Mouse (Mus musculus) naive thymus-derived CD4-positive, alpha-beta T cell, adult 2 months (primary cell): ENCODE measurements around the gene Olfr315.
"Not testable (repeated sequence)": the region's sequence is repeated elsewhere in the genome, so short reads cannot be mapped to it uniquely, and the experiment has no call there.

Experiments used
- DNase-seq: peaks from one replicate; pipeline ENCODE4 v3.0.0-alpha.2; 2011; ENCODE audit warnings: low read depth

The Olfr315 gene

DNA sequence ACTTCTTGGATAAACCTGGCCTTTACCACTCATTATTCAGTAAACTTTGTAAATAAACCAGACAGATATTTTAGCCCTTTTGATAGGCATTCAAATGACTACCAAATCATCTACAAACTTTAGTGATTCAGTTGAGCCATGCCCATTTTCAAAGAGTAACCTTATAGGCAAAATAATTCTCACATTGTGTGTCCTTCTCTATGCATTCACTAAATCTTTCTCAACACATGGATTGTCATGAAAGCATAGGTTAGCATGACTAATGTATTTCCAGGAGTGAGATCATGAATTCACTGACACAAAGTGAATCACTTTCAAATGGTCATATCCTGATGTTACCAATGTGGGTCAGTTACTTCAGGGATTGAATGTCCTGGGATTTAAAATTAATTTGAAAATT, at the start of gene Olfr315:
Gene Olfr315, plus strand, starts transcription at position 301 of the 400 bp plus-strand sequence.
- DNase-seq, result no peak

DNA sequence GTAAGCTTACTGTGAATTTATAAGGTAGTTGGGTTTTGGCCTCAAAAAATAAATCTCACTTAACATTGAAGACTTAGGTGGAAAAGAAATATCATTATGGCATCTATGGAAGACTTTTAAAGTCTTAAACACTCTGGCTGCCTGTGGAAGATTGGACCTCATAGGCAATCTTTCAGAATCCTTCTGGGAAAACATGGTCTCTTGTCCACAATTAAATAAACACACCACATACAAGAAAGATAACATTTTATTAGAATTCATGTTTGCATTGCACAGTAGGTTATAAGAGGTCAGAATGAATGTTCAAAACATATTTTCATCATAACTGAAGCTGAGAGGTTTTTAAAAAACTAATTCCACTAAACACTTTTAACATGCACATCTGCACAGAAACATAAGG, 49.1 kb upstream of the Olfr315 start, which contains the start of gene Olfr318:
Gene Olfr318, minus strand, starts transcription at position 101 of the 400 bp plus-strand sequence.
- DNase-seq, result no peak

DNA sequence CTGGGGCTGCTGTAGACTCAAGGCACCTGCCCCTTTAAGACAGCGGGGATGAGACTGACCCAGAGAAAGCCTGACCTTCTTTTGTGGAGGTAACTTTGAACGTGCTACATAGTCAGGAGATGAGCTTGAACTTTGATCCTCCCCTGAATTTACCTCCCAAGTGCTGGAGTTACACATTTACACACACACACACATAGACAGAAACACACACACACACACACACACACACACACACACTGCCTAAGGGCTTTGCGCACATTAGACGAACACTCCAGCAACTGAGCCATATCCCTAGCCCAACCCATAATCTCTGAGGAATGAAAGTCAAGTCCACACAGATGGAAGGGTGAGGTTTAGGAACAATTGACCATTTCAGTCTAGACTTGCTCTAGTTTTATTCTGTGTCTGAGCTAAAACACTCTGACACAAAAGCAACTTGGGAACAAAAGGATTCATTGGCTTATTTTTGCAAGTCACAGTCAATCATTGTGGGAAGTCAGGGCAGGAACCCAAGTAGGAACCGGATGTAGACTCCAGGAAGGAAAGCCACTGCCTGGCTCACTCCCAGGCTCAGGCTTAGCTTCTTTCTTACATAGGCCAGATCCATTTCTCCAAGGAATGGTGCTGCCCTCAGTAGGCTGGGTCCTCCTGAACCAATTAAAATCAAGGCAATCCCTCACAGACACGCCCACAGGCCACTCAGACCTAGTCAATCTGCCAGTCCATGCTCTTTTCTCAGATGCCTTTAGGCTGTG, 44.9 kb upstream of the Olfr315 start:
- not testable (repeated sequence) for DNase-seq

DNA sequence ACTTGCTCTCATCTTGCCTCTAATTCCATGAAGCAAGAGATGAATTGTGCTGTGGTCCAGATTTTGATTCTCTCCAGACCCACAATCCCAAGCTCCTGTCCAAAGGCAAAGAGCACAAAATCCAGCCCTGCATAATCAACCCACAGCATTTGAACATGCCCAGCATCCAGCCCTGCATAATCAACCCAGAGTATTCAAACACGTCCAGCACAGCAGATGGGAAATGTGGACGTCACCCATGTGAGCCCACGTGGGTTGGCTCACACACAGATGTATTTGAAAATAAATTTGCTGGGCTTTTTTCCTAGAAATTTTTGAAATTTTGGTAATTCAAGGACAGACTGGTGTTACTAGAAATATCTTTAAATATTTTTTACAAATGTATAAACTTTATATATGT, 39.6 kb upstream of the Olfr315 start:
- no peak for DNase-seq

DNA sequence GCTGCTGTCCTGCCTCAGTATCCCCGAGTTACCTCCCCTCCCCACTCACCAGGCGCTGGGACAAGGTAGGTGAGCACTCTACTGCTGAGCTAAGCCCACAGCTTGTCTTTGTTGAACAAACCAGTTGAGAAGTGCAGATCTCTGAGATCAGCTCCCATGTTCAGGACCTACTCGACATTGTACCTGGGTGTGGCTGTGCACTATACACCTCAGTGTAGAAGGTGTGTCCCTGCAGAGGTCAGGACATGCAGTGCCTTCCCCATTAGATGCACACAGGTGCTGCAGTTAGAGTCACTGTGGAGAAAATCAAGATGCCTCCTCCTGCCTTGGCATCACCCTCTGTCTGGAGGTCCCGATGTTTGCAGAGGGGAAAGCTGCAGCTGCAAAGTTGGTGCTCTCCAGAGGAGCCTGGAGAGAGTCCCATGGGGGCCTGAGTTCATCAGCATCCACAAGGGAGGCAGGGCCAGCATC, 34.2 kb upstream of the Olfr315 start, which contains the start of gene Olfr317:
Gene Olfr317, minus strand, starts transcription at position 421 of the 471 bp plus-strand sequence.
- DNase-seq, result no peak

DNA sequence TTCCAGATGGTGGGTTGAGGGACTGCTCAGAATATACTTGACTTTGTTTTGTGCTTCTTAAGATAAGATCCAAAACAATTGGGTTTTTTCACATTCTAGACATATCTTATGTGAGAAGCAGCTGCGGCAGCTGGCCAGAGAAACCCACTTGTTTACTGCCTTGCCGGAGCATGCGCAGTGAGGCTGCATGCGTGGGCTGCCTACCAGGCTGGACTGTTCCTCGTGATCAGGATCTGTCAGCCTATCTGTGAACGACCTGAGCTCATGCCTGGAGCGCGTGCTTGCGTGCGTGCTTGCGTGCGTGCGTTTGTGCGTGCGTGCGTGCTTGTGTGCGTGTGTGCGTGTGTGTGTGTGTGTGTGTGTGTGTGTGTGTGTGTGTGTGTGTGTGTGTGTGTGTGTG, 21.9 kb upstream of the Olfr315 start:
- DNase-seq, result not testable (repeated sequence)

DNA sequence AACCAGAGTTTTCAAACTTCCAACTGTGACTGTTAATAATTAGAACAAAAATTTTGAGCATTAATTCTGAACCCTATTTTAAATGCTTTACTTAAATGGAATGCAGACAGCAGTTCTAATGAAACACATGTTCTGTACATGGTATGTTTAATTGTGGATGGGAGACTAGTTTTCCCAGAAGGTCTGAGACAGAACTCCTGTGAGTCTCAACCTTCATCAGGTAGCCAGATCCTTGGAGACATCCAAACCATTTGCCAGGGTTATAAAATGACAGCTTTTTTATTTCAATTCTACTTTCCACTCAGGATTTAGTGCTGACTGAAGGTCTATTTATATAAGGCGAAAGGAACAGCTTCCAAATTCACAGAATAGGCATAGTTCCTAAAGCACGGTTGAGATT, 20.6 kb upstream of the Olfr315 start, which contains the start of gene Olfr316:
Gene Olfr316, plus strand, starts transcription at position 301 of the 400 bp plus-strand sequence.
- no peak for DNase-seq

DNA sequence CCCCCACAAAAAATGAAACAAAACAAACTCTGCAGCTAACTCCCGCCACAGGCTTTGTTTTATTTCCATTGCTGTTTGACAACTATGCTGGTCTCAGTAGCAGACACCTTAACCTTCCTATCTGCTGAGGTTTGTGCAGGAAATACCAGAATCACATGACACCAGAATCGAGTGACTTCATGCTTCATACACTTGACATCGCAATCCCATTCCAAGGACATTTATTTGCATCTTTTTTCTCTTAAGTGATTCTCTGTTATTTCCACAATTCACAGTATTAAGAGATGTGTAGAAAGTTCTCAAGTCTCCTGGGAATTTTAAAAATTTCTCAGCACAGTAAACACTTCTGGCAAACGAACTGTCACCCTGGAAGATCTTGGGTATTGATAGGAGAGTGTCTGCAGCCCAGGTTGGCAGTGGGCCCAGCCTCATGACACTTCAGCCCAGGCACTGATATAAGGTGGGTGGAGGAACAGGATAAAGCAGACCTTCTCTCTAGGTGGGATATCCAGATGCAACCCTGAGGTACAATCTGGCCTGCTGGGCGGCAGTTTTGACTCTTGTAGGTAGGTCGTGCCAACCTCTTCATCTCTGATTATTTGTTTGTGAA, 9.6 kb downstream of the Olfr315 start, which contains the start of gene Olfr314:
Gene Olfr314, plus strand, starts transcription at position 473 of the 610 bp plus-strand sequence.
- DNase-seq, result no peak

DNA sequence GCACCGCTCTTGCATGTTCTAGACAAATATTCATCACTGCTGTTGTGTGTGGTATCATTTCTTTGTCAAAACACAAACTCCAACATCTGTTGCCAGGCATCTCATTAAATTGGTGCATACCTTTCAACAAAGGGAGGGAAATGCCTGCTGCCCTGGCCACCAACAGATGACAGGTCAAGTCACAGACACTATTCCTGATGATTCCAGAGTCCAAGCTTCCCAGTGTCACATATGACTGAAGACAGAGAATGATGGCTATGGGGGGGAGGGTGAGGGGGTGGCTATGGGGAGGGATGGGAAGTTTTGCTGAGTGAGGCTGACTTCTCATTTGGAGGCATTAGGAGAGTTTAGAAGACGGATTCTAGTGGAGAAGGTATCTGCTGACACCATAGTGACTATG, 11.2 kb downstream of the Olfr315 start:
- no peak for DNase-seq

DNA sequence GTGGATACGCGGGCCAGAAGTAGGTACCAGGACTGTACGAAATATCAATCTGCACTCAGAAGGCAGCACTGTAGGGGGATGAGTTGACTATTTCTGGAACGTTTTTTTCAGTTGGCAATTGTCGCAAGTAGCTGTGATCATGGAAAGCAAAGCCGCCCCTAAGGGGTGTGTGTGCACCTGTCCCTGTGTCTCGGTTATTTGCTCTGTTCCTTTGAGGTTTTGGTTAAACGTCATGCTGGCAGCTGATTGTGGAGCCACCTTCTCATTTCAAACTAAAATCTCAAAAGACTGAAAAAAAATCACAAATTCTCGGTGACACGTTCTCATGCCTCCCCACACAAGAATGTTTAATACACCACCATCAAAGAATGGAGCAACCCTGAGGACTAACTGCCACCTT, 14.7 kb downstream of the Olfr315 start:
- DNase-seq, result peak; percentile 59

DNA sequence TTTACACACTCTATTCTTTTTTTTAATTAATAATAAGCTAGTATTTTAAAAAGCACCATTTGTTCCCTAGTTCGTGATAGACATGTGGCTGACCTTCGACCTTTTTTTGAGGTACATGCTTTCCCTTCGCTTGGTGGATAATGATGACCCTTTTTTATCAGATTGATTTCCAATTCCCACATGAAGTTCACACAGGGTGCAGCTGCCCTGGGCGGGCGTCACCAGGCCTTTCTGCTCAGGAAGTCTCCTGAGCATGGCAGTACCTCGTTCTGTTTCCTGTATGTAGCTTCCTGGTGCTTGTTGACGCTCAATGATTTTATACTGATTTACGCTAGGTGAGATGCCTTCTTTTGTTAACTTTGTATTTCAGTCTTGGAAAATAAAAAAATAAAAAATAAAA, 15.4 kb downstream of the Olfr315 start:
- DNase-seq, result peak; percentile 54

DNA sequence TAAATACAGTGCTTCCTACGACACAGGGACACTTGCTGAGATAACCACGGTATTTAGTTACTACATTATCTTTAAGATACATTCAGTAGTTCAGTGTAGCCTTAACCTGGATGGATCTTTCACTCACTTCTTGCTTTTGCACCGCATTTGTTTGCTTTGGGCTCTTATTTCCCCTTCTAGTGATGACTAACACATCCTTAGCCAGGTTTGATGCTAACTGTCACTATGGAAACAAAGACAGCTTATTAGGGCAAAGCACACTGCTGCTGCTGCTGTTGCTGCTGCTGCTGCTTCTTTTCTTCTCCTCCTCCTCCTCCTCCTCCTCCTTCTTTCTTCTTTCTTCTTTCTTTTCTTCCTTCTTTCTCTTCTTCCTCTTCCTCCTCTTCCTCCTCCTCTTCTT, 16.5 kb downstream of the Olfr315 start:
- DNase-seq, result peak; percentile 30

DNA sequence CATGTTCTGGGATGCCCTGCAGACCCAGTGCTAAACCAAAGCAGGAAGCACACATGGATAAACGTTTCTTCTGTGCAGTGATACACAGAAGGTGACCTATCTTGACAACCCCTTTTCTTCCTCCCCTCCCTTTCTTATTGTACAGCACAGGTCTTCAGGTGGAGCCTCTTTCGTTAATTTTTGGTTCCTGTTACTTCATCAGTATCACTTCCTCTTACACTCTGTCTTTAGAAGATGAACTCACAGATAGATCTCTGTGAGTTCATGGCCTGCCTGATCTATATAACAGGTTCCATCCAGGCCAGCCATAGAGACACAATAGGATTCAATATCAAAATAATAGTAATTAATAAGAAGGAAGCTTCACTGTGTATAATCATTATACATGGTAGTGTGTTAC, 17.1 kb downstream of the Olfr315 start:
- no peak for DNase-seq

DNA sequence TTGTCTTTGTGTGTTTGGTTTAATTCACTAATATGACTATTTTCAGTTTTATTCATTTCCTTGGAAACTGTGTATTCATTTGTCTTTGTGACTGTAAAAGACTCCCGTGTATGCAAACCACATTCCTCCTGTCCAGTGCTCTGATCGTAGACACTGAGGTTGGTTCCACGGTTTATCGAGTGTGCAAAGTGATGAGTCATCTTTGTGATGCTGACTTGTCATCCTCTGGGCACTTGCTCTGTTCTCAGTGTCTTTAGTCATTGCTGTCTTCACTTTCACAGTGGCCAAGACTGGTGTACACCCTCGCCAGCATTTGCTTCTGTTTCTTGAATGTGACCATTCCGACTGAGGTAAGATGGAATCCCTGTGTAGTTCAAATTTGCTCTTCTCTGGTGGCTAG, 17.7 kb downstream of the Olfr315 start:
- no peak for DNase-seq

DNA sequence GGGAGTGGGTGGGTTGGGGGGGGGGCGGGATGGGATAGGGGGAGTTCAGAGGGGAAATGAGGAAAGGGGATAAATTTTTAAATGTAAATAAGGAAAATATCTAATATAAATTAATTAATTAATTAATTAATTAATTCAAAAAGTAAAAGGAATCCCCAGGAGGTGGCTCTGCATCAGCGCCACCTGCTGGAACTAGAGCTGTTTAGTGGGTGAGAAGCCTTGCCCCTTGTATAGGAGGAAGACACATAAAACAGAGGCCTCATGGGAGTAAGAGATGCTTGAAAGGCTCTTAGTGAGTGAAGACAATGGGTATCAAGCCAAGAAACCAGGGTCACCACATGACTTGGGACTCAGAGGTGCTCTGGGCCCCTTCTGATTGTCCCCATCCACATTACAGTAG, 22.9 kb downstream of the Olfr315 start:
- DNase-seq, result no peak

DNA sequence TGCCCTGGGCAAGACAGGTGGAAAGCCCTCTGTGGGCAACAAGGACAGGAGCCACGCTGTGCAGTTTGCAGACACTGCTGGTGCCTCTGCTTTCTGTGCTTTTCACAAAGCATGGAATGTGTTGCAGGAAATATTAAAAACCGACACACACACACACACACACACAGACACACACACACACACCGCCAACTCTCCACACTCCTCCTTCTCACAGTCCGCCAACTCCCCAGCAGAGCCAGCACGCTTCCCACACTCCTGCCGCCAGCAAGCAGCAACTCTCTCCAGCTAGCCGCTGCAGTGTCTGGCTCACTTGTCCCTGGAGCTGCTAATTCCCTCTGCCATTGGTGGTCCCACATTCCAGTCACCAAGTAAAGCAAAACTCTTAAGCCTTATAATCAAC, 23.9 kb downstream of the Olfr315 start:
- no peak for DNase-seq

DNA sequence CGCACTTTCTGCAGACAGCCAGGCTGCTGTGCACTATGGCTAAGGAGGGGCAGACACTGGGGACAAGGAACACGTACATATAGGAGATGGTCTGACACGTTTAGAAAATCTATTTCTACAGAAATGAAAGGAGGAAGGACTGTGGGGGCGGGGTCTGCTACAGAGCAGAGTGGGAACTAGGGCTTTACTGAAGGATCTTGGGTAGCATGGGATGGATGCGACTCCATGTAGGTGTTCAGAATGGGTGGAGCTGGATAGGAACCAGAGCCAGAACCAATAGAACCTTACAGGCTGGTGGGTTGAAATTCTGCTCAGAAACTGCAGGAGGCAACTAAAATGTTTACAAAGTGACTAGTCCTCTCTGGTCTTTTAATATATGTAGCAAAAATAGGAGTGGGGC, 26.8 kb downstream of the Olfr315 start:
- DNase-seq, result no peak

DNA sequence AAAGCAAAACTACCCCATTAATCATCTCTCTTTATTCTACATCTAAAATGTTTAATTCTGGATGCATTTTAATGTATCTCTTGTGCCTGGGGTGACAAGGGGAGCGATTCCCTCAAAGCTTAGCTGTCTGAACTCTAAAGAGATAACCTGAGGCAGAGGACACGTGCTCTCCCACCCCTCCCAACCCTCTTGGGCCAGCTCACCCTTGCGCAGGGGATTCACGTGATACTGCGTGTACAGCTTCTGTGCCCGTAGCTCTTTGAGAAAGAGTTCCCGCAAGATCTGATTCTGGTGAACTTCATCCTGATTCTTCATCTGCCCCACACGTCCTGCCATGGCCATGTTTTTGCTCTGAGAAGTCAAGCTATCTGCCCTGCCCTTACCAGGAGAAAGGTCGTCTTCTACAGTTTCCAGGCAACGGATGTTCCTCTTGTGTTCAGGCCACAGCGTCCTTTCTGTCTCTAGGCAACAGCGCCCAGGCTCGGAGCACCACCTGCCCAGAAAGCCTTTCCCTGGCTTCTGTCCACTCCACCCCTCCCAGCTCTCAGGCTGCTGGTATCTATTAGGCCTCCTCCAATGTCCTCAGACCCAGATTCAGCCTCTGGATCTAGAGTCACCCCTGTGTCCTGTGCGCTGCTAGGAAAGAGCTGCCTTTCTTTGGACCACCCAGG, 28.7 kb downstream of the Olfr315 start, which contains the start of gene Fam183b:
Gene Fam183b, minus strand, starts transcription at position 403 of the 671 bp plus-strand sequence.
- DNase-seq, result no peak

DNA sequence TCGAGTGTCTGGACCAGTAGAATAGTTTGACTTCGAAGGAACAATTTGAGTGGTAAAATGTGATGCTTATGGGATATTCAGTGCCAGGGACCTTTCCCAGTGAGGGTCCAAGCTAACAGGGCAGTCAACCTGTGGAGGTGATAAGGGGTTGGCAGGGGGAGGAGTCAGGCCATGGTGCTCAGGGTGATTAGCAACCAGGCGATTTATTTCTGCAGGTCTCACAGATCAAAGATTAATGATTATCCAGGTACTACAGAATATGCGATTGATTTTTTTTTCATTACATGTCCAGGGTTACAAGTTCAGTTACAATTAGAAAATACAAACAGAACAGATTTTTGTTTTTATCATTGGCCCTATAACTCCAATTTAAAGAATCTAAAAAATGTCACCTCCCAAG, 30.9 kb downstream of the Olfr315 start:
- DNase-seq, result no peak

DNA sequence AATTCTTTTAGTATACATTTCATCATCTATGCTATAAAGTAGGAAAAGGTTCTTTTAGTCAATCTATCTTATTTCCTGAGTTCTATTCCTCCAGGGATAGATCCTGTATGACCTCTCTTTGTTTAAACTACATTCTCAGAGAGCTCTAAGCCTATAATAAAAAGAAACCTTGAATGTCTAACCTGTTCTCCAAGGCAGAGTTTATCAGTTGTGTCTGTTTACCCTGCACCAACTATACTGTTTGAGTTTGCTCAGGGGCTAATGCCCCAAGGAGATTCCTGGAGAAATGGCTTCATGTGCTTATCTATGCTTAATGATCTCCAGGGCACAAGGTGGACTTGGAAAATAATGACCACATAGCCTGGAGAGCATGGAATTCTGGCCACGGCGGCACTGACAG, 31.4 kb downstream of the Olfr315 start:
- DNase-seq, result no peak

DNA sequence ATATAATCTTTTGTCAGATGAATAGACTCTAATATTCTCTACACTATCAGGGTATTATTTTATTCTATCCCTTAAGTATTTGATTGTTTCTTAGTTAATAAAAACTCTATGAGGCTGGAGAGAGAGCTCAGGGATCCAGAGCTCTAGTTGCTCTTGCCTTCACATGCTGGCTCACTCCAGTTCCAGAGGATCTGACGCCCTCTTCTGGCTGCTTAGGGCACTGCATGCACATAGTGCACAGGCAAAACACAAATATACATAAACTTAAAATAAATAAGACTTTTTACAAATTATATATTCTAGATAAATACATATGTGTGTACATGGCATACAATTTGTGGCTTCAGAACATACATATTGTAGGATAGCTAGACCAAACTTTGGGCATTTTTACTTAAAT, 39.0 kb downstream of the Olfr315 start:
- DNase-seq, result no peak

DNA sequence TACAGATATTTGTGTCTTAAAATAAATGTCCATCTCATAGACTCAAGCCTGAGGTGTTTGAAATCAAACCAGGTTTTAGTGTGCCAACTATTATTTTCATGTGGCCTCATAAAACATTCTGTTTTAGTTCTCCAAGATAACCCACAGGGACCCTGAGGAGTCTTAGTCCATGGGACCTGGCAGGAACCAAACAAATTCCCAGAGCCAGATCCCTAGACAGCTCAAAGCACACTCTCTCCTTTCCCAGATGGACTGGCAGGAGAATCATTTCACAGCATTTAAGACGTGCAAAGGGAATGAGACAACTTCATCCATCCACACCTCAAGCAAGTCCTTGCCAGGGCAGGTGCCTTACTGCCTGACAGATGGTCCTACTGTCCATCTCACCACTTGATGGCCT, 41.7 kb downstream of the Olfr315 start, which contains the start of gene Olfr313:
Gene Olfr313, plus strand, starts transcription at position 301 of the 400 bp plus-strand sequence.
- DNase-seq, result not testable (repeated sequence)
